Mouse (Mus musculus) liver, embryonic 13.5 days (tissue): ENCODE measurements around the gene Serpina1a. TPM values are rescaled to one million over a fixed set of nuclear protein-coding genes. Genes with fewer than 3 reads are reported as not detected.
"Not testable (repeated sequence)": the region's sequence is repeated elsewhere in the genome, so short reads cannot be mapped to it uniquely, and the experiment has no call there.

ENCODE experiments used
- ATAC-seq: fragments of 200-750 bp; cut with Nextera tagmentation; 2 replicates; pipeline ENCODE4 v1.8.0; 2017; ENCODE audit warnings: low read depth, mild to moderate bottlenecking, moderate number of reproducible peaks, moderate library complexity
- DNase-seq: peaks from one replicate; pipeline ENCODE4 v3.0.0; 2022
- H3K27ac ChIP-seq: fragments of 300-500 bp; sonication (generic); 2 replicates; pipeline ENCODE4 v1.5.1; 2015; ENCODE audit warnings: moderate library complexity, mild to moderate bottlenecking, inconsistent platforms
- H3K27me3 ChIP-seq: fragments of 300-500 bp; sonication (generic); 2 replicates; pipeline ENCODE4 v1.6.1; 2015; ENCODE audit warnings: mild to moderate bottlenecking, inconsistent platforms
- H3K36me3 ChIP-seq: fragments of 300-500 bp; sonication (generic); 2 replicates; pipeline ENCODE4 v1.6.1; 2015; ENCODE audit warnings: mild to moderate bottlenecking, inconsistent platforms
- H3K4me1 ChIP-seq: fragments of 300-500 bp; sonication (generic); replicated peaks from 2 replicates; pipeline ENCODE4 v1.6.1; 2015; ENCODE audit warnings: inconsistent platforms
- H3K4me2 ChIP-seq: fragments of 300-500 bp; sonication (generic); 2 replicates; pipeline ENCODE4 v1.6.1; 2015; ENCODE audit warnings: inconsistent platforms, mild to moderate bottlenecking, moderate library complexity
- H3K4me3 ChIP-seq: fragments of 300-500 bp; sonication (generic); replicated peaks from 2 replicates; pipeline ENCODE4 v1.5.1; 2015; ENCODE audit warnings: mild to moderate bottlenecking, inconsistent platforms
- H3K9ac ChIP-seq: fragments of 300-500 bp; sonication (generic); 2 replicates; pipeline ENCODE4 v1.6.1; 2015; ENCODE audit warnings: mild to moderate bottlenecking, inconsistent platforms
- H3K9me3 ChIP-seq: fragments of 300-500 bp; sonication (generic); replicated peaks from 2 replicates; pipeline ENCODE4 v1.6.1; 2016; ENCODE audit warnings: inconsistent platforms
- whole genome bisulfite sequencing: fragments of 180-500 bp; shearing (Covaris S2); methylation state at CpG from one replicate; pipeline ENCODE4 v1.1.7; 2015; ENCODE audit not compliant: insufficient replicate concordance; 5-methylcytosine and 5-hydroxymethylcytosine counted together
- polyA plus RNA-seq: library from polyadenylated mRNA; unstranded; fragments of >200 nt; fragmentation: Nextera tagmentation; extraction: Ambion mirVana; gene quantifications from 2 replicates; pipeline ENCODE4 v1.2.1, GENCODE M21; 2015

Gene Serpina1a
- polyA plus RNA-seq, 1 experiment from 2014 or later, result 280 TPM

DNA sequence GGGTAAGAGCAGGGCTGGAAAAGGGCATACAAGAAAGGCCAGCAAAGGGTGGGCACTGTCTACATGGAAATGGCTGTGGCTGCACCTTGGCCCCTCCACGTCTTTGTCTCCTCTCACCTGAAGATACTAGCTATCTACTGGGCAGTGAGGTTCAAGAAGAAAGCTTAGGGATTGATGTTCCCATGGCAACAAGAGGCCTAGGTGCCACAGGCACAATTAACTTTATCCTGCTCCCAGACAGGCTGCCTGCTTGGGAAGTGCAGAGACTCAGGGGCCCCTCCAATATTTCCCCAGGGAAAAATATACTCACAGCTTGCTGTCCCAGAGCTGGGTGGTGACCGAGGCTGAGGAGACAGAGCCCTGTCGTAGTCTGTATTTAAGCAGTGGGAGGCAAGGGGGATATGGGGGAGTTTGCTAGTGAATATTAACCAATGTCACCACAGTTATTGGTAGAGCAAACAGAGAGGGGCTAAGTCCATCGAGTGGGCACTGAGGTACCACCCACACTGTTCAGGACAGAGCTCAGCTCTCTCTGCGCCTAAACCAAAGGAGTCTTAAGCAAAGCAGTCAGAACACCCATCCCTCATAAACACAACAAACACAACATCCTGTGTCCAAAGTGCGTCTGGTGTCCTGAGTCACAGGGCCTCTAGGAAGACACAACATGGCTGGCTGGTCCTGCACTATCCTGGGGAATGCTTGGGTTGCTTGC lies 35.5 kb downstream of the Serpina1a start:
- H3K9me3 ChIP-seq, H3K27me3 ChIP-seq, H3K36me3 ChIP-seq, H3K4me1 ChIP-seq, DNase-seq, H3K27ac ChIP-seq: not testable (repeated sequence)
- H3K4me2 ChIP-seq, result peak overlapping the region; percentile 26
- peak overlapping the region; percentile 47 for H3K4me3 ChIP-seq
- 0 out of 2 replicates have a peak overlapping the region, but pooled peaks have one; percentile 26 for H3K9ac ChIP-seq
- 49% methylated on average over 6 of the region's 6 CpGs for WGBS
- ATAC-seq, result peak; percentile 23; the same call in 1 of the 2 replicates

GRCm38 (mm10) chr12:103823826-103824225 lies 39.5 kb downstream of the Serpina1a start:
- WGBS, result 44% methylated on average over 5 of the region's 5 CpGs
- H3K4me1 ChIP-seq, H3K27me3 ChIP-seq, H3K9me3 ChIP-seq, H3K4me2 ChIP-seq, DNase-seq, ATAC-seq, H3K9ac ChIP-seq, H3K4me3 ChIP-seq, H3K27ac ChIP-seq, H3K36me3 ChIP-seq: not testable (repeated sequence)

Other genes with a start within 250 kb of the Serpina1a start
- gene Serpina10, start 232.1 kb downstream of the Serpina1a start, polyA plus RNA-seq, result 31.6 and 35.6 TPM in 2 replicates
- gene Serpina6, start 206.3 kb downstream of the Serpina1a start, polyA plus RNA-seq, result 1,289 and 1,494 TPM in 2 replicates
- 0.08 and 0.10 TPM in 2 replicates for gene Serpina16, start 187.4 kb downstream of the Serpina1a start, polyA plus RNA-seq
- gene Serpina1f, start 168.0 kb downstream of the Serpina1a start, polyA plus RNA-seq, result 0.07 and 0.12 TPM in 2 replicates
- gene Serpina1d, start 90.0 kb downstream of the Serpina1a start, polyA plus RNA-seq, result 113 and 126 TPM in 2 replicates
- 465 and 505 TPM in 2 replicates for gene Serpina1b, start 33.2 kb downstream of the Serpina1a start, polyA plus RNA-seq
- 90.8 and 93.1 TPM in 2 replicates for gene Serpina1c, start 41.3 kb upstream of the Serpina1a start, polyA plus RNA-seq
- gene Serpina1e, start 95.4 kb upstream of the Serpina1a start, polyA plus RNA-seq, result 82.4 and 89.4 TPM in 2 replicates
- gene Serpina11, start 126.4 kb upstream of the Serpina1a start, polyA plus RNA-seq, result 5.0 and 5.4 TPM in 2 replicates
- not detected in 2 replicates for gene Serpina9, start 150.2 kb upstream of the Serpina1a start, polyA plus RNA-seq
- 0.06 TPM in 1 of 2 replicates, not detected in the other for gene Serpina12, start 180.9 kb upstream of the Serpina1a start, polyA plus RNA-seq
- gene Serpina5, start 237.6 kb upstream of the Serpina1a start, polyA plus RNA-seq, result 0.05 TPM in 1 of 2 replicates, not detected in the other
- gene Serpina3a, start 249.2 kb upstream of the Serpina1a start, polyA plus RNA-seq, result not detected in 2 replicates